Mouse (Mus musculus) kidney, adult 2 months (tissue): ENCODE data around the gene Ano8.

Source experiments
- CTCF ChIP-seq: fragments of 200-500 bp; conservative IDR thresholded peaks from 2 replicates; pipeline ENCODE4 v1.5.1; 2011; ENCODE audit warnings: low read depth, mild to moderate bottlenecking, control low read depth, low read length, moderate library complexity, mixed read lengths; ENCODE audit not compliant: insufficient read depth, insufficient read length
- POLR2A ChIP-seq: fragments of 200-500 bp; IDR thresholded peaks from one replicate; pipeline ENCODE4 v1.6.1; 2011; ENCODE audit warnings: low read depth, low read length, control low read depth

GRCm38 (mm10) chr8:71534263-71534810 is 48.6 kb upstream of the Ano8 start:
- TF ChIP-seq POLR2A (no peak), CTCF (peak; percentile 28; the same call in 1 of the 2 replicates)
